Mouse (Mus musculus) liver, embryonic 14.5 days (tissue): Measurements from ENCODE around the gene Serinc5.

Experiments
- CTCF ChIP-seq: IDR thresholded peaks from 2 replicates; pipeline ENCODE4 v1.5.1; 2016; ENCODE audit warnings: antibody characterized with exemption, low read depth, control low read depth
- EP300 ChIP-seq: IDR thresholded peaks from 2 replicates; pipeline ENCODE4 v1.6.1; 2016; ENCODE audit warnings: antibody characterized with exemption, low read depth

- TF ChIP-seq CTCF (no peak), EP300 (no peak)
Measured at GRCm38 (mm10) chr13:92632550-92632949, 21.7 kb downstream of the Serinc5 start.
